Mouse (Mus musculus) kidney, postnatal 25 days (tissue): ENCODE measurements at regions not wholly inside any gene's neighbourhood (a gene's known extent, or its start where the extent isn't known, plus 50 kb on each side); places are given as distances from the start of the nearest gene placed in this dataset.

Source experiments
- DNase-seq, 2 experiments: peaks; one replicate each; pipeline ENCODE4 v3.0.0; 2021; ENCODE audit warnings: mixed read lengths in 2 of 2

DNA sequence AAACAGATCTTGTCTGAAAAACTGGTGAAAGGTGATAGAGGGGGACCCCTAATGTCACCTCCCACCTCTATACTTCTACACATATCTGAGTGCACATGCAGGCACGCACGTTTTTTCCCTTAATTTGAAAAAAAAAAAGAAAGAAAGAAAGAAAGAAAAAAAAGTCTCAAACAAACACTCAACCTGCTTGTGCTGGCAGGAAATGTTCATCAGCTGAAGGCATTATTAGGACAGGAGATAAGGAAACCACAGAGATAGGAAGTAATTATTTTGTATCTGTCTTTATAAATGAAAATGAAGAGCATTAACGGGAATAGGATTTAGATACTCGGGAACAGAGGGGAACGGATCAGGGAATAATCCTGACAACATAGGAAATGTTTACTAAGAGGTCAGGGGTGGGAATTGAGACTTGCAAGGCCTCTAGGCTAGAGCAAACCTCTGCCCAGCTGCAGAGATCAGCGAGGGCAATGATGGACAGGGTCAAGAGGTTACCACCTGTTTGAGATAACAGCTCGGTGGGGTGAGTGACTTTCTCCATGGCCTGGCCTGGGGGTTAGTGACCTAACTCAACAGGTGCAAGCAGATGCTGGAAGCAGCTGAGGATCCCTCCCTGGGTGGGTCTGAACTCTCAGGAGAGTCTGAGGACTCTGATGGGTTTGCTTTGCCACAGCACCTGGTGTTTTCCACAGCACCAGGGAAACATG, 129.7 kb upstream of the Cadm1 start:
- DNase-seq: no peak

GRCm38 (mm10) chr9:47401511-47401910, 128.5 kb upstream of the Cadm1 start:
- DNase-seq: no peak

GRCm38 (mm10) chr9:47403317-47403716, 126.7 kb upstream of the Cadm1 start:
- DNase-seq: no peak

- DNase-seq: no peak
Measured at GRCm38 (mm10) chr9:47404821-47405220, 125.2 kb upstream of the Cadm1 start.

DNA sequence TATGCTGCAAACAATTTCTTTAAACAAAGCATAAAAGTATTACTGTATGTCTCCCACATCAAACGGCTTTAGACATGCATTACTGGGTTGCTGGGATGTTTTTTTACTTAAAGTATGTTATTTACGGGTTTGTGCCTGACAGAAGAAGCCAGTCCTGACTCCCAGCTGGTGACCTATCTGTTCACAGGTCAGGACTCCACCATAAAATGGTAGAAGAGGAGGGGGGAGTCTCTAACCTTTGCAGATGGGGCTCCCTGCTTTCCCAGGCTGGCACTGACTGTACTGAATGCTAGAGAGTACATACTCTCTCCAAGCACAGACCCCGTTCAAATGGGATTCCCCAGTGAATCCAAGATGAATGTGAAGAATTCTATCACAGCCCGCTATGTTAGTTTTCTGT, 124.4 kb upstream of the Cadm1 start:
- no peak for DNase-seq

GRCm38 (mm10) chr9:47407007-47407670, 122.8 kb upstream of the Cadm1 start:
- DNase-seq: peak; percentile 76 to 81

DNA sequence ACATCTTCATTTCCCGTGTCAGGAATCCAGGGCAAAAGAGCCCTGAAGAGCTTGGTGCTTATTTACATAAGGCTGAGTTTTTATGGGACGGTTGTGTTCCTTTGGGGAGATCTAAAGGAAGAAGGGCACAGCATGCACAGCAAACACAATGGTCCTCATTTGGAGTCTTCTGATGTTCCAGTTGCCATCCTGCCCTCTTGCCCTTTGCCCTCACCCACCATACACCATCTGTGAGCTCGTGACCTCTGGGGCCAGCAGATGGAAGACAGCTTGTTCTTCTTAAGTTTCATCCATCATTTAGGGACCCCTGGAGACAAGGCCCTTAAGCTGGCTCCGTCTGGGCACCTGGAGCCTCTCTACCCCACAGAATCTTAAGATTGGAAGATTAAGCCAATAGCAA, 121.9 kb upstream of the Cadm1 start:
- DNase-seq: no peak

DNA sequence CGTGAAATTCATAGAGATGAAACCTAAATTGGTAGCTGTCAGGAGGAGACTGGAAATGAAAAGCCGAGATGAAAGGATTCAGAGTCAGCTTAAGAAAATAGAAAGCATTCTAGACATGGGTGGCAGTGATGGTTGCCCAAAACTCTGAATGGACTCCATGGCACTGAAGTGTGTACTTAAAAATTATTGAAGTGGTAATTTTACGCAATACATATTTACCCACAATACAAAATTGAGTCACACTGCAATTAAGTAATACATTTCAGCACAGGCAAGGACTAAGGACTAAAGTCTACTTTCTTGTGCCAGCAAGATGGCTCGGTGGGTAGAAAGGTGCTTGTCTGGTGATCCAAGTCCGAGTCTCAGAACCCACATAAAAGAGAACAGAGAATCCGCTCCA, 120.4 kb upstream of the Cadm1 start:
- no peak for DNase-seq

DNA sequence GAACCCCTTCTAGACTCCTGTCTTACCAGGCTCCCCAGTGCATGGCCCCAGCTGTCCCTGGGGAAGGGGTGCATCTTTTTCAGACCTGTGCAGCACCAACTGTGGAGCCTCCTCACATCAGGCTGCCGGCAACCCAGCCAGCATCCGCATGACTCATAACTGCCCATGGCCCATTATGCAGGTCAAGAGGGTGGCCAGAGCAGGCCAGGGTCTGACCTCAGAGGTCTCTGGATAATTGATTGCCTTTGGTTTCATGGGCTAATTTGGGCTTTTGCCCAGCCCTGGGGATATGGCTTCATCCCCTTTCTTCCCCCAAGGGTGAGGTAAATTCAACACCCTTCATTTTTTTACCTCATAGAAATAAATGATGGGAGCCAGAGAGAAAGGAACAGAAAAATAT, 117.2 kb upstream of the Cadm1 start:
- no peak for DNase-seq

DNA sequence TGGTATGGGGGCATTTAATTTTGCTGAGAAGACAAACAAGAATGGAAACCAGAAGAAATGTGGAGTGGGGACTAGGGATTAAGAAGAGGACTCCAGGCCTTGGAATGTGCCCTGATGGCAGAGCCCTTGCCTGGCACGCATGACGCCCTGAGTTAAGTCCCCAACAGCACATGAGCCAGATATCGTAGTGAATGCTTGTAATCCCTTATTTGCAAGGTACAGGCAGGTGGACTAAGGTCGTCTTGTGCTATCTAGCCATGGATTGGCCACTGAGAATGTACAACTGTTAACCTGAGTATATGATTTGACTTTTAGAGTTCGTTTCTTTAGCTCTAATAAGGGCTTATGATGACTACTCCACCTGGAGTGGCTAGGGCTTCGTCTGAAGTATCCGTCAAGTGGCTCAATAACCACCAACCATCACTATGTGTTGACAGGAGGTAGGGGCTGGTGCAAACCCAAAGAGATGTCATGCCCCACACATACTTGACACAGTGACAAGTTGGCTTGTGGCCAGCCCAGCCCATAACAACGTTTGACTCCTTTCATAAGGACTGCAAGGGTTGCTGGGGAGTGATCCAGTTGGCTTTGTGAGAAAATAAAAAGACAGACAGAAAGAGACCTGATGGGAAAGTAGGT, 115.5 kb upstream of the Cadm1 start:
- DNase-seq: no peak

GRCm38 (mm10) chr9:47422151-47422599, 107.8 kb upstream of the Cadm1 start:
- DNase-seq: peak; percentile 78 to 85

DNA sequence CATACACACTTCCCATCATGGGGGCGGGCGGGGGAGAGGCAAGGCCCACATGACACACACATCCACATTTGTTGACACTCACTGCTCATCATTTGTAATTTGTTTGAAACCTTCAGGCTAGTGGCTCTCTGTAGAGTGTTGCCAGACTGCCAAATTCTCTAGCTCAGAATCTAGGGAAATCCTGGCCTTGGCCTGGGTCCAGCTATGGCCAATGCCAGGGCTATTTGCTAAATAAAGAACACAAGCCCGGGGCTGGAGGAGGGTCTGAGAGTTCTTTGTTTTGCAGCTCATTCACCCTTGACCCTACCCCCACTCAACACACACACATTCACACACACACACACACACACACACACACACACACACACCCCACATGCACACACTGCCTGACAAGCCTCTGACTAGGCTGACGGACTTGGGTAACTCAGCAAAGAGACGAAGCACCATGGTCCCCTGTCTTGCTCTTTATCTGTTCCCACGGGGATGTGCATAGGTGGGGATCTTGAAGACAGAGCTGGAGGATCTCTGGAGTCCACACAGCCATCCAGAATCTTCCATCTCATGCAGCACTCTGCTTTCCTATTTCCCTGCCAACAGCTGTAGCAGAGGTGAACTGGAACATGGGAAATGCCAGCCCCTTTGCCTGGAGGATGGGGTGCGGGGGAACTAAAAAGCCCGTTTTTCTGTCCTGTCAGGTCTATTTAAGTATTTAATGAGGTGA, 107.1 kb upstream of the Cadm1 start:
- peak; percentile 80 to 82 for DNase-seq

GRCm38 (mm10) chr9:47423462-47423832, 106.5 kb upstream of the Cadm1 start:
- no peak for DNase-seq

- DNase-seq: no peak
Measured at GRCm38 (mm10) chr9:47424191-47424590, 105.8 kb upstream of the Cadm1 start.

- DNase-seq: no peak
Measured at GRCm38 (mm10) chr9:47426712-47427111, 103.3 kb upstream of the Cadm1 start.

DNA sequence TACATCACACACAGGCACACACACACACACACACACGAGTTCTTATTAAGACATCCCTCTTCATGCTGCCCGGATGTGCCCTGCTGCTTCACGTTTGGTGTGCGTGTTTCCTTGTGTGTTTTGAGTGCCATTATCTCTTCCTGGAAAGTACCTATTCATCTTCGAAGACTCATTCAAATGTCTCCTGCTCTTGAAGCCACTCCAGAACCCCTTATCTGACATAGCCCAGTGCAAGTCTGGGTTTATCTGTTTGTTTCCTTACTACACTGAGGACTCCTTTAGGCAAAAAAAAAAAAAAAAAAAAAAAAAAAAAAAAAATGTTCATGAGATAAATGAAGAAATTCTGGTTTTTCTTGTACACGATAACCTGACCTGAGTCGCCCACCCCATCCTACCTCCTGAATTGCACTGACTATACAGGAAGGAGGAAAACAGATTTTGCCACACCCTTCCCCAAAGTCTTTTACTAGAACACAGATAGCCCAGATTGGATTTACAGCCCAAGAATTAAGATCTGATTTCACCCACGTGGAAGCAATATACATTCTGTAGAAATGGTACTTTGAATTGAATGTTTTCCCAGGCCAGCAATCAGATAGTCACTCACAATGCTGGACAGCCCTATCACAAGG, 101.1 kb upstream of the Cadm1 start:
- no peak for DNase-seq

DNA sequence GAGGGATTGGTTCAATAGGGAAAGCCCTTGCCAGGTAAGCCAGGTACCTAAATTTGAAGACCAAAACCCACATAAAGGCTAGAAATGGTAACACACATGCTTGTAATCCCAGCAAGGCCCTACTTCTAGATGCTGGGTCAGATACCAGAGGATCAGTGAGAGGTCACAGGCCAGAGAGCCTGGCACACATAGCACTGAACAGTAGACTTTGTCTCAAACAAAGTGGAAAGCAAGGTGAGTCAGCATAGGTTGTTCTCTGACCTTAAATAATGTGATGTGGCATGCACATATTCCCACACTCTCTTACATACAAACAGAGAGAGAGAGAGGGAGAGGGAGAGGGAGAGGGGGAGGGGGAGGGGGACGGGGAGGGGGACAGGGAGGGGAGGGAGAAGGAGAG, 100.3 kb upstream of the Cadm1 start:
- no peak for DNase-seq

DNA sequence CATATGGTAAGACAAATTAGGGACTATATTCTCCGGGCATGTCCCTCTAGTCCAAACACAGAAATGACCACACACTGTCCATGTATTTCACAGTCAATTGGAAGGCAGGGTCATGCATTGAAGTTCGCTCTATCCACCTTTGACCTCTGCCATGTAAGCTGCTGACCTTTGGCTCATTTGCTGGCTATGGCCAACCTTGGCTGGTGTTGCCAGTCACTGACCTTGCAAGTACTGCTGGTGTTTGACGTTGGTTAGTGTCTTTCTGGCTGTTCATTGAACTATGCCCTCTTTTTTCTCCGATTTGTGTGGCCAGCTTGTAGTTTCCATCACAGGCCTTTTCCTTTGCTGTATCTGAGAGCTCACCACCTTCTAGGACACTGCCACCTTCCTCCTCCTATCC, 97.3 kb upstream of the Cadm1 start:
- DNase-seq: peak; percentile 23 to 54

DNA sequence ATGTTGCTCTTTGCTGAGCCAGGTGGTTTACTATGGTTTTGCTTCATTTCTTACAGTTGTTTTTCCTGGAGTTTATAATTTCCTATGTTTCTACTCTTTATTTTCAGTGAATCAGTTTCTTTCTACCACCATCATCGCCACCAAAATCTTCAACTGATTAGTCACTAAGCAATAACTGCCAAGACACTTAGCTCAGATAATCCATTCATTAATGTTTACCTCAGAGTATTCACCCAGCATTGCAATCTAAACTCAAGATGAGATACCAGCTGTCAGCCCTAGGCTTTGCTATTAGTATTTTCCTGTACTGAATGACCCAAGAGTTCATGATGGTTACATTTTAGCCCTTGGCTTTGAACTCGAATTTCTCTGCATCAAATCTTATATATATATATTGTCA, 96.8 kb upstream of the Cadm1 start:
- no peak for DNase-seq

GRCm38 (mm10) chr9:47434091-47434490, 95.9 kb upstream of the Cadm1 start:
- no peak for DNase-seq

- no peak for DNase-seq
Measured at GRCm38 (mm10) chr9:47438976-47439375, 91.0 kb upstream of the Cadm1 start.

DNA sequence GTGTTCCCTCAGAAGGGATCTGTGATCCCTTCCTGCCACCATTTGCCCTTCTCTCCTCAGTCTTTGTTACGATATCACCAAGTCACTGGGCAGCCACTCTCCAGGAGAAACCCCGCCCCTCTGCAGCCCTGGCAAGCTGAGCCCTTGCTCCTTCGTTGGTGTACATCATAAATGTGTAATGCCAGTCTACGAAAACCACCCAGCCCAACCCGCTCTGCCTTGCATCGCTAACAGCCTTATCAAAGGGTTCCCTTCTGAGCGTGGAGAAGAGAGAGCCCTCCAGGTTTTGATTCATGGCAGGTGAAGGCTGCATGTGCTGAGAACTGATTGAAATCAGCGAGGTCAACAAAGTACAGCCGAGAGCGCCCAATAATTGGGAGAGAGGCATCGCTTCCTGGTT, 90.5 kb upstream of the Cadm1 start:
- no peak for DNase-seq

DNA sequence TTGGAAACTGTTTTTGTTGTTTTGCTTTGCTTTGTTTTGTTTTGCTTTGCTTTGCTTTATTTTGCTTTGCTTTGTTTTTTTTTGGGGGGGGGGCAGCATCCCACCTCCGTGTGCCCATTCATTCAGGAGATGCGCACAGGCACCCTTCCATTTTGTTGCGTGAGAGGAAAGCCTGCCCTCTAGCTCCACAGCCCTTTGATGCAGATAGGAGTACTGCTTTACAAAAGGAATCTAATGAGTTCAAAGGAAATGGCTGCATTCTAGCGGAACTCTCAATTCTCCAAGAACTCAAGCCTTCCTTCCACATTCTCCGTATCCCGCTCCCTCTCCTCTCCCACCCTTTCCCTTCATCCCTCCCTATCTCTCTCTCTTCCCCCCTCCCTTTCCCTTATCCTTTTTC, 89.8 kb upstream of the Cadm1 start:
- DNase-seq: no peak
